Mouse (Mus musculus): ENCODE results near the gene Akna. TPM values are rescaled to one million over a fixed set of nuclear protein-coding genes. Genes with fewer than 3 reads are reported as not detected.

The Akna gene
- polyA plus RNA-seq, 1 experiment from 2014 or later = 5.2 TPM

- Histone ChIP-seq H3K9me3 (ENCODE audit: low read length) (peaks cover 2% of the 10 kb centered on the region; the same call in 1 of the 2 replicates), H3K4me1 (ENCODE audit: insufficient read depth) (no peaks in the 10 kb centered on the region), H3K27ac (ENCODE audit: low read depth) (no peak overlapping the region), H3K4me2 (ENCODE audit: low read depth, low read length) (no peak overlapping the region), H3K4me3 (ENCODE audit: low read depth, low read length) (no peak overlapping the region), H3K36me3 (replicated peaks; ENCODE audit: insufficient read depth, low read length) (no peaks in the 10 kb centered on the region), H3K9ac (replicated peaks) (no peak overlapping the region), H3K27me3 (ENCODE audit: insufficient read depth, low read length) (no peaks in the 10 kb centered on the region)
- TF ChIP-seq CTCF (IDR thresholded peaks at IDR 0.05; ENCODE audit: low read depth) (no peak), EP300 (IDR thresholded peaks at IDR 0.05; ENCODE audit: low read depth) (no peak)
- ATAC-seq = no peak
- WGBS (ENCODE audit: insufficient replicate concordance) = 80% methylated on average over 7 of the region's 7 CpGs
- no peak for DNase-seq
Measured at GRCm38 (mm10) chr4:63440262-63440661, 37.1 kb upstream of the Akna start.

GRCm38 (mm10) chr4:63437968-63438367, 34.8 kb upstream of the Akna start:
- TF ChIP-seq CTCF (IDR thresholded peaks at IDR 0.05; ENCODE audit: low read depth) (no peak), EP300 (IDR thresholded peaks at IDR 0.05; ENCODE audit: low read depth) (no peak)
- WGBS (ENCODE audit: insufficient replicate concordance) = 71% methylated on average over 5 of the region's 5 CpGs
- no peak overlapping the region for H3K9ac ChIP-seq (replicated peaks)
- DNase-seq = no peak
- no peaks in the 10 kb centered on the region for H3K4me1 ChIP-seq (ENCODE audit: insufficient read depth)
- no peak overlapping the region for H3K4me2 ChIP-seq (ENCODE audit: low read depth, low read length)
- H3K4me3 ChIP-seq (ENCODE audit: low read depth, low read length) = no peak overlapping the region
- no peaks in the 10 kb centered on the region for H3K36me3 ChIP-seq (replicated peaks; ENCODE audit: insufficient read depth, low read length)
- H3K27me3 ChIP-seq (ENCODE audit: insufficient read depth, low read length) = no peaks in the 10 kb centered on the region
- H3K9me3 ChIP-seq (ENCODE audit: low read length) = peaks cover 2% of the 10 kb centered on the region; the same call in 1 of the 2 replicates
- no peak for ATAC-seq
- no peak overlapping the region for H3K27ac ChIP-seq (ENCODE audit: low read depth)

- 81% methylated on average over 16 of the region's 16 CpGs for WGBS (ENCODE audit: insufficient replicate concordance)
- H3K4me3 ChIP-seq (ENCODE audit: low read depth, low read length) = no peak overlapping the region
- H3K27ac ChIP-seq (ENCODE audit: low read depth) = no peak overlapping the region
- ATAC-seq (no peak), DNase-seq (no peak)
- H3K4me1 ChIP-seq (ENCODE audit: insufficient read depth) = no peaks in the 10 kb centered on the region
- no peak overlapping the region for H3K9ac ChIP-seq (replicated peaks)
- peaks cover 2% of the 10 kb centered on the region; the same call in 1 of the 2 replicates for H3K9me3 ChIP-seq (ENCODE audit: low read length)
- no peaks in the 10 kb centered on the region for H3K27me3 ChIP-seq (ENCODE audit: insufficient read depth, low read length)
- no peaks in the 10 kb centered on the region for H3K36me3 ChIP-seq (replicated peaks; ENCODE audit: insufficient read depth, low read length)
- H3K4me2 ChIP-seq (ENCODE audit: low read depth, low read length) = no peak overlapping the region
- TF ChIP-seq CTCF (IDR thresholded peaks at IDR 0.05; ENCODE audit: low read depth) = no peak
- no peak for TF ChIP-seq EP300 (IDR thresholded peaks at IDR 0.05; ENCODE audit: low read depth)
Measured at GRCm38 (mm10) chr4:63437119-63437815, 34.1 kb upstream of the Akna start.

GRCm38 (mm10) chr4:63435402-63435801, 32.2 kb upstream of the Akna start:
- Histone ChIP-seq H3K4me2 (ENCODE audit: low read depth, low read length) (no peak overlapping the region), H3K27ac (ENCODE audit: low read depth) (no peak overlapping the region), H3K4me3 (ENCODE audit: low read depth, low read length) (no peak overlapping the region), H3K9me3 (ENCODE audit: low read length) (peaks cover 2% of the 10 kb centered on the region; the same call in 1 of the 2 replicates), H3K27me3 (ENCODE audit: insufficient read depth, low read length) (no peaks in the 10 kb centered on the region), H3K4me1 (ENCODE audit: insufficient read depth) (no peaks in the 10 kb centered on the region), H3K9ac (replicated peaks) (no peak overlapping the region), H3K36me3 (replicated peaks; ENCODE audit: insufficient read depth, low read length) (no peaks in the 10 kb centered on the region)
- WGBS (ENCODE audit: insufficient replicate concordance) = 87% methylated on average over 9 of the region's 9 CpGs
- TF ChIP-seq CTCF (IDR thresholded peaks at IDR 0.05; ENCODE audit: low read depth) (no peak), EP300 (IDR thresholded peaks at IDR 0.05; ENCODE audit: low read depth) (no peak)
- no peak for DNase-seq
- no peak for ATAC-seq

GRCm38 (mm10) chr4:63431098-63431497, 27.9 kb upstream of the Akna start:
- Histone ChIP-seq H3K27me3 (ENCODE audit: insufficient read depth, low read length) (no peaks in the 10 kb centered on the region), H3K36me3 (replicated peaks; ENCODE audit: insufficient read depth, low read length) (no peaks in the 10 kb centered on the region), H3K4me2 (ENCODE audit: low read depth, low read length) (no peak overlapping the region), H3K9me3 (ENCODE audit: low read length) (no peaks in the 10 kb centered on the region), H3K9ac (replicated peaks) (no peak overlapping the region), H3K4me3 (ENCODE audit: low read depth, low read length) (no peak overlapping the region), H3K4me1 (ENCODE audit: insufficient read depth) (no peaks in the 10 kb centered on the region), H3K27ac (ENCODE audit: low read depth) (no peak overlapping the region)
- ATAC-seq (no peak), DNase-seq (no peak)
- 76% methylated on average over 5 of the region's 5 CpGs for WGBS (ENCODE audit: insufficient replicate concordance)
- no peak for TF ChIP-seq EP300 (IDR thresholded peaks at IDR 0.05; ENCODE audit: low read depth)
- TF ChIP-seq CTCF (IDR thresholded peaks at IDR 0.05; ENCODE audit: low read depth) = no peak

GRCm38 (mm10) chr4:63430357-63430756, 27.2 kb upstream of the Akna start:
- Histone ChIP-seq H3K4me3 (ENCODE audit: low read depth, low read length) (no peak overlapping the region), H3K27ac (ENCODE audit: low read depth) (no peak overlapping the region), H3K4me2 (ENCODE audit: low read depth, low read length) (no peak overlapping the region), H3K27me3 (ENCODE audit: insufficient read depth, low read length) (no peaks in the 10 kb centered on the region), H3K9me3 (ENCODE audit: low read length) (no peaks in the 10 kb centered on the region), H3K36me3 (replicated peaks; ENCODE audit: insufficient read depth, low read length) (no peaks in the 10 kb centered on the region), H3K9ac (replicated peaks) (no peak overlapping the region), H3K4me1 (ENCODE audit: insufficient read depth) (no peaks in the 10 kb centered on the region)
- WGBS (ENCODE audit: insufficient replicate concordance) = 53% methylated on average over 3 of the region's 3 CpGs
- TF ChIP-seq CTCF (IDR thresholded peaks at IDR 0.05; ENCODE audit: low read depth) = no peak
- no peak for TF ChIP-seq EP300 (IDR thresholded peaks at IDR 0.05; ENCODE audit: low read depth)
- DNase-seq (no peak), ATAC-seq (no peak)

Measured in liver, postnatal 0 days (tissue).